Mouse (Mus musculus): ENCODE measurements around the gene Vwa8. TPM values are rescaled to one million over a fixed set of nuclear protein-coding genes. Genes with fewer than 3 reads are reported as not detected.

The Vwa8 gene
- polyA plus RNA-seq, 1 experiment: 8.8 TPM

GRCm38 (mm10) chr14:79097181-79097580 lies 248.3 kb downstream of the Vwa8 start:
- TF ChIP-seq POLR2A (IDR thresholded peaks at IDR 0.05; ENCODE audit: borderline replicate concordance, extremely low read depth, insufficient read depth, insufficient read length, poor library complexity, severe bottlenecking) (no peak), CTCF (IDR thresholded peaks at IDR 0.05; ENCODE audit: borderline replicate concordance, extremely low read depth, insufficient read depth, insufficient read length) (no peak)
- no peak for DNase-seq (ENCODE audit: low read depth)

GRCm38 (mm10) chr14:79106655-79107515 lies 258.0 kb downstream of the Vwa8 start:
- TF ChIP-seq CTCF (IDR thresholded peaks at IDR 0.05; ENCODE audit: borderline replicate concordance, extremely low read depth, insufficient read depth, insufficient read length): peak; percentile 90
- no peak for TF ChIP-seq POLR2A (IDR thresholded peaks at IDR 0.05; ENCODE audit: borderline replicate concordance, extremely low read depth, insufficient read depth, insufficient read length, poor library complexity, severe bottlenecking)
- DNase-seq (ENCODE audit: low read depth): peak; percentile 94

GRCm38 (mm10) chr14:79109375-79109774 lies 260.5 kb downstream of the Vwa8 start:
- TF ChIP-seq CTCF (IDR thresholded peaks at IDR 0.05; ENCODE audit: borderline replicate concordance, extremely low read depth, insufficient read depth, insufficient read length) (no peak), POLR2A (IDR thresholded peaks at IDR 0.05; ENCODE audit: borderline replicate concordance, extremely low read depth, insufficient read depth, insufficient read length, poor library complexity, severe bottlenecking) (no peak)

GRCm38 (mm10) chr14:79110012-79110411 lies 261.2 kb downstream of the Vwa8 start:
- TF ChIP-seq POLR2A (IDR thresholded peaks at IDR 0.05; ENCODE audit: borderline replicate concordance, extremely low read depth, insufficient read depth, insufficient read length, poor library complexity, severe bottlenecking) (no peak), CTCF (IDR thresholded peaks at IDR 0.05; ENCODE audit: borderline replicate concordance, extremely low read depth, insufficient read depth, insufficient read length) (no peak)
- DNase-seq (ENCODE audit: low read depth): no peak

More at GRCm38 (mm10) chr14:79109375-79109774, 260.5 kb downstream of the Vwa8 start:
- no peak for DNase-seq (ENCODE audit: low read depth)

GRCm38 (mm10) chr14:79112050-79112449 lies 263.2 kb downstream of the Vwa8 start:
- DNase-seq (ENCODE audit: low read depth): no peak
- TF ChIP-seq CTCF (IDR thresholded peaks at IDR 0.05; ENCODE audit: borderline replicate concordance, extremely low read depth, insufficient read depth, insufficient read length) (no peak), POLR2A (IDR thresholded peaks at IDR 0.05; ENCODE audit: borderline replicate concordance, extremely low read depth, insufficient read depth, insufficient read length, poor library complexity, severe bottlenecking) (no peak)

- TF ChIP-seq CTCF (IDR thresholded peaks at IDR 0.05; ENCODE audit: borderline replicate concordance, extremely low read depth, insufficient read depth, insufficient read length): no peak
- no peak for TF ChIP-seq POLR2A (IDR thresholded peaks at IDR 0.05; ENCODE audit: borderline replicate concordance, extremely low read depth, insufficient read depth, insufficient read length, poor library complexity, severe bottlenecking)
- no peak for DNase-seq (ENCODE audit: low read depth)
Observed at GRCm38 (mm10) chr14:79114526-79115383, 265.9 kb downstream of the Vwa8 start.

GRCm38 (mm10) chr14:79118457-79118856 lies 269.6 kb downstream of the Vwa8 start:
- TF ChIP-seq POLR2A (IDR thresholded peaks at IDR 0.05; ENCODE audit: borderline replicate concordance, extremely low read depth, insufficient read depth, insufficient read length, poor library complexity, severe bottlenecking): no peak
- TF ChIP-seq CTCF (IDR thresholded peaks at IDR 0.05; ENCODE audit: borderline replicate concordance, extremely low read depth, insufficient read depth, insufficient read length): no peak
- DNase-seq (ENCODE audit: low read depth): no peak

- TF ChIP-seq POLR2A (IDR thresholded peaks at IDR 0.05; ENCODE audit: borderline replicate concordance, extremely low read depth, insufficient read depth, insufficient read length, poor library complexity, severe bottlenecking): no peak
- no peak for TF ChIP-seq CTCF (IDR thresholded peaks at IDR 0.05; ENCODE audit: borderline replicate concordance, extremely low read depth, insufficient read depth, insufficient read length)
- DNase-seq (ENCODE audit: low read depth): no peak
Observed at GRCm38 (mm10) chr14:79119354-79119753, 270.5 kb downstream of the Vwa8 start.

- DNase-seq (ENCODE audit: low read depth): no peak
- no peak for TF ChIP-seq POLR2A (IDR thresholded peaks at IDR 0.05; ENCODE audit: borderline replicate concordance, extremely low read depth, insufficient read depth, insufficient read length, poor library complexity, severe bottlenecking)
- TF ChIP-seq CTCF (IDR thresholded peaks at IDR 0.05; ENCODE audit: borderline replicate concordance, extremely low read depth, insufficient read depth, insufficient read length): no peak
Observed at GRCm38 (mm10) chr14:79120681-79121080, 271.8 kb downstream of the Vwa8 start.

GRCm38 (mm10) chr14:79123466-79123865 lies 274.6 kb downstream of the Vwa8 start:
- TF ChIP-seq CTCF (IDR thresholded peaks at IDR 0.05; ENCODE audit: borderline replicate concordance, extremely low read depth, insufficient read depth, insufficient read length) (no peak), POLR2A (IDR thresholded peaks at IDR 0.05; ENCODE audit: borderline replicate concordance, extremely low read depth, insufficient read depth, insufficient read length, poor library complexity, severe bottlenecking) (no peak)

GRCm38 (mm10) chr14:79124643-79125042 lies 275.8 kb downstream of the Vwa8 start:
- TF ChIP-seq CTCF (IDR thresholded peaks at IDR 0.05; ENCODE audit: borderline replicate concordance, extremely low read depth, insufficient read depth, insufficient read length) (peak; percentile 54; the same call in 1 of the 2 replicates), POLR2A (IDR thresholded peaks at IDR 0.05; ENCODE audit: borderline replicate concordance, extremely low read depth, insufficient read depth, insufficient read length, poor library complexity, severe bottlenecking) (no peak)
- peak; percentile 88 for DNase-seq (ENCODE audit: low read depth)

More at GRCm38 (mm10) chr14:79123466-79123865, 274.6 kb downstream of the Vwa8 start:
- DNase-seq (ENCODE audit: low read depth): no peak

Data from brain, embryonic 14.5 days (tissue).